Mouse (Mus musculus): ENCODE results near the gene Zfp94.

GRCm38 (mm10) chr7:24254633-24255474 lies 61.6 kb downstream of the Zfp94 start, which contains the start of gene Zfp108:
- no peak for TF ChIP-seq CTCF (IDR thresholded peaks at IDR 0.05; ENCODE audit: low read depth)
- TF ChIP-seq EP300 (IDR thresholded peaks at IDR 0.05; ENCODE audit: low read depth): no peak

Data from liver, embryonic 14.5 days (tissue).